Comparison of ENCODE assay signal across 8 mouse cellular contexts in the genomic region with DNA sequence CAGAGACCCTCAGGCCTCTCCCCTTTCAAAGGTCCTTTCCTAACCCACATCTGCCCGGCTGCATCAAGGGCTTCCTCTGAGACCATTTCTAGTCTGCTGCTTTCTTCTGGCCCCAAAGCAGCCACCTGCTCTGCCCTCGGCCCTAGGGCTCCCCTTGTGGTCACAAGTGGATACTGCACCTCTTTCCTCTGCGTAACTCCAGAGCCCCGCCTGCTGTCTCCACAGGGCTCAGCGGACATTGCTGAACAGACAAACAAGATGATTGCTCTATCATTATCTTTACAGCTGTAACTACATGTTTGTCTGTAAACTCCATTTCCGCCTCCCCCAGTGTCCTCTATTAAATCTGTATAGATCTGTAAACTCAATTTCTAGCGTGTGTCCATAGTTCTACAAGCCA. TPM values are rescaled to one million over a fixed set of nuclear protein-coding genes. Genes with fewer than 3 reads are reported as not detected.
DNase-seq lines count a peak whose midpoint lies in the region; ATAC-seq and TF ChIP-seq lines count a peak whose summit lies in the region.

No protein-coding gene starts in this region.

- peak; percentile 29 for DNase-seq in 3134 (ENCODE audit: extremely low read depth, insufficient read length, low spot score)
- DNase-seq in Patski (ENCODE audit: low read depth, low spot score) = no peak
- DNase-seq in cerebellum, adult 9-11 months = peak; percentile 78
- peak; percentile 77 to 80 for DNase-seq in frontal cortex, postnatal 36 days (ENCODE audit: low spot score in 2 of 2)
- peak; percentile 71 for DNase-seq in kidney, adult 2 months
- peak; percentile 83 for DNase-seq in left cerebral cortex, postnatal 4 days
- DNase-seq in natural killer cell, adult 2 months (ENCODE audit: low spot score in 2 of 2) = peak; percentile 56 to 70
- peak; percentile 34 for DNase-seq in telencephalon, adult 2 months (ENCODE audit: low read depth, low spot score)

- H3K27me3 ChIP-seq in Patski = peaks cover 25% of the 10 kb centered on the region
- no peaks in the 10 kb centered on the region for H3K27me3 ChIP-seq in kidney, adult 2 months (replicated peaks; ENCODE audit: control insufficient read depth, insufficient read depth, low read length)

- no peak overlapping the region for H3K27ac ChIP-seq in kidney, adult 2 months (ENCODE audit: insufficient read depth, low read depth, low read length)

- ATAC-seq in Patski = no peak

- H3K4me3 ChIP-seq in kidney, adult 2 months (ENCODE audit: insufficient read depth, low read depth, low read length) = no peak overlapping the region

- H3K36me3 ChIP-seq in kidney, adult 2 months (ENCODE audit: control insufficient read depth, insufficient read depth, low read length) = no peaks in the 10 kb centered on the region

- CTCF ChIA-PET in Patski (lab: Charles Lee) = interaction anchor here (0.9 to 1.2 kb wide), 2 partner anchors 10 to 21 kb away, joined by 3 to 4 read pairs; no protein-coding TSS in a partner anchor

- no peak for TF ChIP-seq POLR2A in kidney, adult 2 months (IDR thresholded peaks at IDR 0.05; ENCODE audit: low read depth, low read length)

- intact Hi-C loops in left cerebral cortex, postnatal 4 days (cut with DNase I) = no loop called here

- peak; percentile 96 for TF ChIP-seq CTCF in Patski (IDR thresholded peaks at IDR 0.05)
- peak; percentile 89 for TF ChIP-seq CTCF in kidney, adult 2 months (conservative IDR thresholded peaks at IDR 0.05; ENCODE audit: insufficient read depth, insufficient read length, low read depth, low read length)

- in situ Hi-C loops in Patski (cut with MboI; ENCODE audit: low pct_unique_long_range_greater_than_20kb) = no loop called here

- H3K4me1 ChIP-seq in kidney, adult 2 months (ENCODE audit: control insufficient read depth, insufficient read depth, low read length) = no peaks in the 10 kb centered on the region

- WGBS in kidney, adult 2 months = 2% methylated on average over 7 of the region's 7 CpGs

- POLR2A ChIA-PET in Patski (lab: Charles Lee) = no interaction called here

RNA-seq across cellular contexts. Expression of a gene that starts 37.1 kb away (rescaled TPM):
- 45.4 TPM for polyA plus RNA-seq in Patski (2021)
- polyA plus RNA-seq in kidney, adult 2 months (2012; rRNA removed) = 38.9 and 41.7 TPM in 2 replicates
- 100 to 1,000 TPM; 149 to 155 TPM for total RNA-seq in left cerebral cortex, postnatal 4 days (2021)
